Comparison of ENCODE assay signal across 8 mouse cellular contexts in genomic region chr9:62345633-62346387, GRCm38 (mm10). TPM values are rescaled to one million over a fixed set of nuclear protein-coding genes. Genes with fewer than 3 reads are reported as not detected.
DNase-seq lines count a peak whose midpoint lies in the region; ATAC-seq lines count a peak whose summit lies in the region.

No protein-coding gene starts in this region.

- H3K9me3 ChIP-seq in heart, embryonic 11.5 days (replicated peaks; ENCODE audit: control insufficient read depth, low read length): no peaks in the 10 kb centered on the region
- no peaks in the 10 kb centered on the region for H3K9me3 ChIP-seq in embryonic facial prominence, embryonic 11.5 days (replicated peaks; ENCODE audit: control insufficient read depth, low read length)
- no peaks in the 10 kb centered on the region for H3K9me3 ChIP-seq in midbrain, embryonic 16.5 days (replicated peaks; ENCODE audit: control insufficient read depth, low read length, poor library complexity, severe bottlenecking)

- H3K36me3 ChIP-seq in heart, embryonic 11.5 days (ENCODE audit: control insufficient read depth, insufficient read depth, low read length): no peaks in the 10 kb centered on the region
- no peaks in the 10 kb centered on the region for H3K36me3 ChIP-seq in embryonic facial prominence, embryonic 11.5 days (replicated peaks; ENCODE audit: control insufficient read depth, insufficient read depth, low read depth, low read length)
- H3K36me3 ChIP-seq in midbrain, embryonic 16.5 days (ENCODE audit: control insufficient read depth, insufficient read depth, low read length): no peaks in the 10 kb centered on the region

- H3K4me2 ChIP-seq in heart, embryonic 11.5 days: peak overlapping the region; percentile 93
- peak overlapping the region; percentile 84; the same call in 1 of the 2 replicates for H3K4me2 ChIP-seq in embryonic facial prominence, embryonic 11.5 days (ENCODE audit: low read depth, low read length)
- peak overlapping the region; percentile 84 for H3K4me2 ChIP-seq in midbrain, embryonic 16.5 days (ENCODE audit: low read length)

- H3K27ac ChIP-seq in heart, embryonic 11.5 days (ENCODE audit: low read depth, low read length): peak overlapping the region; percentile 99; the same call in 1 of the 2 replicates
- no peak overlapping the region; the same call in 1 of the 2 replicates for H3K27ac ChIP-seq in embryonic facial prominence, embryonic 11.5 days (replicated peaks; ENCODE audit: low read depth, low read length)
- H3K27ac ChIP-seq in midbrain, embryonic 16.5 days (ENCODE audit: low read length): peak overlapping the region; percentile 98

- no peak for ATAC-seq in heart, embryonic 11.5 days (replicated peaks; ENCODE audit: insufficient number of reproducible peaks, low FRiP score, low TSS enrichment)
- ATAC-seq in embryonic facial prominence, embryonic 11.5 days (replicated peaks; ENCODE audit: insufficient number of reproducible peaks, low FRiP score, low TSS enrichment, low read depth): no peak
- ATAC-seq in midbrain, embryonic 16.5 days: no peak

- peaks cover 48% of the 10 kb centered on the region for H3K4me1 ChIP-seq in heart, embryonic 11.5 days (ENCODE audit: control insufficient read depth, insufficient read depth, low read length)
- peaks cover 4% of the 10 kb centered on the region for H3K4me1 ChIP-seq in embryonic facial prominence, embryonic 11.5 days (ENCODE audit: control insufficient read depth, insufficient read depth, low read length)
- peaks cover 35% of the 10 kb centered on the region for H3K4me1 ChIP-seq in midbrain, embryonic 16.5 days (ENCODE audit: control insufficient read depth, insufficient read depth, low read length)

- peak overlapping the region; percentile 100; the same call in 1 of the 2 replicates for H3K9ac ChIP-seq in heart, embryonic 11.5 days (ENCODE audit: low read depth, low read length)
- H3K9ac ChIP-seq in embryonic facial prominence, embryonic 11.5 days (replicated peaks; ENCODE audit: low read length): no peak overlapping the region
- H3K9ac ChIP-seq in midbrain, embryonic 16.5 days (ENCODE audit: low read depth, low read length): peak overlapping the region; percentile 99

- peak overlapping the region; percentile 93 for H3K4me3 ChIP-seq in heart, embryonic 11.5 days (ENCODE audit: low read depth, low read length)
- H3K4me3 ChIP-seq in embryonic facial prominence, embryonic 11.5 days (ENCODE audit: low read depth, low read length): peak overlapping the region; percentile 82; the same call in 1 of the 2 replicates
- peak overlapping the region; percentile 87 for H3K4me3 ChIP-seq in midbrain, embryonic 16.5 days (ENCODE audit: low read depth, low read length)

- DNase-seq in heart, postnatal 25 days (ENCODE audit: low spot score): no peak
- no peak for DNase-seq in embryonic facial prominence, embryonic 11.5 days (ENCODE audit: low spot score)
- DNase-seq in induced T-regulatory cell, adult 2 months (ENCODE audit: low read depth): peak; percentile 42
- DNase-seq in right cerebral cortex, postnatal 4 days: no peak
- DNase-seq in thymus, postnatal 0 days (ENCODE audit: low spot score): no peak
- no peak for DNase-seq in left cerebral cortex, postnatal 14 days (ENCODE audit: low spot score in 2 of 2)

- intact Hi-C loops in heart, postnatal 25 days (cut with DNase I): loop anchor here (2.0 kb wide), 1 partner anchor 17 kb away; no protein-coding TSS in a partner anchor
- intact Hi-C loops in left cerebral cortex, postnatal 14 days (cut with DNase I): loop anchor here (2.0 kb wide), 1 partner anchor 21 kb away; no protein-coding TSS in a partner anchor

- no peaks in the 10 kb centered on the region for H3K27me3 ChIP-seq in heart, embryonic 11.5 days (ENCODE audit: control insufficient read depth, insufficient read depth, low read length)
- no peaks in the 10 kb centered on the region for H3K27me3 ChIP-seq in embryonic facial prominence, embryonic 11.5 days (ENCODE audit: control insufficient read depth, insufficient read depth, low read length)
- H3K27me3 ChIP-seq in midbrain, embryonic 16.5 days (ENCODE audit: control insufficient read depth, insufficient read depth, low read depth, low read length): no peaks in the 10 kb centered on the region

- 55% methylated on average over 9 of the region's 9 CpGs for WGBS in heart, embryonic 11.5 days (ENCODE audit: insufficient replicate concordance)
- WGBS in embryonic facial prominence, embryonic 11.5 days: 60% methylated on average over 9 of the region's 9 CpGs
- WGBS in midbrain, embryonic 16.5 days: 48% methylated on average over 9 of the region's 9 CpGs

RNA-seq across cellular contexts. Expression of gene Anp32a, which starts 4.7 kb away (rescaled TPM):
- polyA plus RNA-seq in heart, embryonic 11.5 days (2014; fragmentation: Nextera tagmentation; extraction: Ambion mirVana): 108 and 120 TPM in 2 replicates
- total RNA-seq in heart, postnatal 25 days (2021): 100 to 1,000 TPM; 186 to 202 TPM
- polyA plus RNA-seq in embryonic facial prominence, embryonic 11.5 days (2014; fragmentation: Nextera tagmentation; extraction: Ambion mirVana): 221 and 228 TPM in 2 replicates
- 107 and 117 TPM in 2 replicates for polyA plus RNA-seq in midbrain, embryonic 16.5 days (2015; fragmentation: Nextera tagmentation; extraction: Ambion mirVana)
- 150 and 161 TPM in 2 replicates for polyA plus RNA-seq in thymus, postnatal 0 days (2015; fragmentation: Nextera tagmentation; extraction: Ambion mirVana)
- 100 to 1,000 TPM; 254 to 262 TPM for total RNA-seq in left cerebral cortex, postnatal 14 days (2021)
